Mouse (Mus musculus): ENCODE results near the gene Magea1.
"Not testable (repeated sequence)": the region's sequence is repeated elsewhere in the genome, so short reads cannot be mapped to it uniquely, and the experiment has no call there.

DNA sequence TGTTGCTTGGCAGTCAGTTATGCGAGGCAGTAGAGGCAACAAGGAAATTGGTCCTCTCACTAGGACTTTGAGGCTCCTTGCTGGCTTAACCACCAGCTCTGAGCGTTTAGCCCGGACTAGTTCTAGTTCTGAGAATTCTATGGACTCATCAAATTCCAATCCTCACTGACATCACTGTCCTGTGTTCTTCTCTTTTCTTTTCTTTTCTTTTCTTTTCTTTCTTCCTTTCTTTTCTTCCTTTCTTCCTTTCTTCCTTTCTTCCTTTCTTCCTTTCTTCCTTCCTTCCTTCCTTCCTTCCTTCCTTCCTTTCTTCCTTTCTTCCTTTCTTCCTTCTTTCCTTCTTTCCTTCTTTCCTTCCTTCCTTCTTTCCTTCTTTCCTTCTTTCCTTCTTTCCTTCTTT lies 38.7 kb upstream of the Magea1 start, which contains the start of gene Cldn34b2:
- not testable (repeated sequence) for TF ChIP-seq CTCF (IDR thresholded peaks at IDR 0.05; ENCODE audit: insufficient read depth, low read length); POLR2A (IDR thresholded peaks at IDR 0.05; ENCODE audit: borderline replicate concordance, extremely low read depth, low read depth, low read length)

Measured in lung, adult 2 months (tissue).